Mouse (Mus musculus): ENCODE results near the gene Trp73.

DNA sequence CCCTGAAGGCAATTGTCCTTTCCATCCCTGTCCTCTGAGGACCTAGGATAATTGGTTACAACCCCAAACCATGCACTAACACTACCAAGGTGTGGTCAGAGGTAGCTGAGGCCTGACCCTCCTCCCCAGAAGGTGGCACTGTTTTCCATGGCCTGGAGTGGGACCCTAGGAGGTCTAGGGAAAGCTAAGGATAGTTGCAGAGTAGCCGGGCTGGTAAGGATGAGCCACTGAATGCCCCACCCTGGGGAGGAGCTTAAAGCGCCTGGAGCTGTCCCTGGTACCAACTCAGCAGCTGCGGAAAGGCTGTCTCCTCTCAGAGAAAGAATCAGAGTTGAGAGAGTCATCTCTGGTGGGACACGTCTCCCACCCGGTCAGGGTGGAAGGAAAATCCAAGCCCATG is 69.1 kb downstream of the Trp73 start:
- peak; percentile 81 for TF ChIP-seq CTCF (IDR thresholded peaks at IDR 0.05; ENCODE audit: low read depth, low read length)
- TF ChIP-seq EP300 (IDR thresholded peaks at IDR 0.05; ENCODE audit: insufficient read depth, low read depth, low read length): peak; percentile 18; the same call in 1 of the 2 replicates

All from ES-Bruce4 (cell line).